Mouse (Mus musculus) MEL (cell line): ENCODE results near the gene Dcn.

Experiments
- BHLHE40 ChIP-seq: IDR thresholded peaks from 2 replicates; pipeline ENCODE4 v1.6.1; 2012; ENCODE audit warnings: low read depth, mild to moderate bottlenecking, inconsistent platforms, low read length, improper control_type of control experiment, borderline replicate concordance
- CTCF ChIP-seq, 3 experiments: IDR thresholded peaks in 2 of 3; conservative IDR thresholded peaks in 1 of 3; 2 replicates each; pipeline ENCODE4 v1.5.1; 2011 to 2012; ENCODE audit warnings: low read length in 3 of 3, low read depth in 2 of 3, mild to moderate bottlenecking in 2 of 3, improper control_type of control experiment in 1 of 3, inconsistent platforms in 1 of 3, mixed read lengths in 1 of 3, moderate library complexity in 1 of 3; ENCODE audit not compliant: control insufficient read depth in 1 of 3, insufficient read depth in 1 of 3, poor library complexity in 1 of 3, severe bottlenecking in 1 of 3
- EP300 ChIP-seq, 2 experiments: IDR thresholded peaks; 2 replicates each; pipeline ENCODE4 v1.6.1; 2011; ENCODE audit warnings: improper control_type of control experiment in 2 of 2, low read length in 2 of 2, low read depth in 1 of 2, mild to moderate bottlenecking in 1 of 2
- MYC ChIP-seq: IDR thresholded peaks from 2 replicates; pipeline ENCODE4 v1.6.1; 2011; ENCODE audit warnings: low read depth, mild to moderate bottlenecking, low read length, improper control_type of control experiment, moderate library complexity
- POLR2A ChIP-seq, 2 experiments: IDR thresholded peaks; 2 replicates each; pipeline ENCODE4 v1.6.1; 2011 to 2012; ENCODE audit warnings: low read length in 2 of 2, mild to moderate bottlenecking in 2 of 2, control low read depth in 1 of 2, improper control_type of control experiment in 1 of 2, low read depth in 1 of 2, moderate library complexity in 1 of 2; ENCODE audit not compliant: control insufficient read depth in 1 of 2, insufficient read depth in 1 of 2, poor library complexity in 1 of 2
- SMC3 ChIP-seq: IDR thresholded peaks from 2 replicates; pipeline ENCODE4 v1.6.1; 2011; ENCODE audit warnings: low read depth, low read length, improper control_type of control experiment

DNA sequence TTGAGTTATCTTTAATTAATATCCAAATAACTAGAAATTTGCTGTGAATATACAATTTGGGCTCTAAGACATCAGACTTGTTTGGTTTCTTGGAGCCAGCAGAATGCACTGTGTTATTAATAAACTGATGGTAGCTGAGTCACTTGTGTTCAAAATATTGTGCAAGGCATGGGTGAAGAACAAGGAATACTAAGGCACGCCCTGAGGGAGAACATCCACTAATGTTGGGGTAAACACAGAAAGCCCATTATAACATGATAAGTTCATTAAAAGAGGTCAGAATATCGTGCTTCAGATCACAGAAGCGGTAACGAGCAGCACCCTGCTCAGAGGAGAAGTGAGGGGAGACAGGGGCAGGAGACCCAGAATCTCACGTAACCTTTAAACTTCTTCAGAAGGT lies 2.7 kb downstream of the Dcn start:
- no peak for TF ChIP-seq POLR2A (IDR thresholded peaks at IDR 0.05; ENCODE audit: control insufficient read depth in 1 of 2, insufficient read depth in 1 of 2, low read depth in 1 of 2, low read length in 2 of 2, poor library complexity in 1 of 2)
- TF ChIP-seq SMC3 = no peak
- no peak for TF ChIP-seq CTCF (IDR thresholded peaks at IDR 0.05 in 2 of 3, conservative IDR thresholded peaks at IDR 0.05 in 1 of 3; ENCODE audit: control insufficient read depth in 1 of 3, insufficient read depth in 1 of 3, low read depth in 2 of 3, low read length in 3 of 3, poor library complexity in 1 of 3, severe bottlenecking in 1 of 3)
- TF ChIP-seq EP300 (IDR thresholded peaks at IDR 0.05; ENCODE audit: low read depth in 1 of 2, low read length in 2 of 2) = no peak
- TF ChIP-seq MYC = no peak
- no peak for TF ChIP-seq BHLHE40
